Mouse (Mus musculus): ENCODE measurements around the gene Eif3i. TPM values are rescaled to one million over a fixed set of nuclear protein-coding genes. Genes with fewer than 3 reads are reported as not detected.
A peak's percentile ranks its signal among the peaks of the same experiment; 100 is the strongest.

Gene Eif3i
- polyA plus RNA-seq, 1 experiment = 297 TPM

GRCm38 (mm10) chr4:129584884-129585608 is 15.4 kb downstream of the Eif3i start:
- peak; percentile 80 for DNase-seq (ENCODE audit: low read depth)
- TF ChIP-seq POLR2A (IDR thresholded peaks at IDR 0.05; ENCODE audit: borderline replicate concordance, extremely low read depth, insufficient read depth, insufficient read length, poor library complexity, severe bottlenecking) (no peak), CTCF (IDR thresholded peaks at IDR 0.05; ENCODE audit: borderline replicate concordance, extremely low read depth, insufficient read depth, insufficient read length) (peak; percentile 74)

DNA sequence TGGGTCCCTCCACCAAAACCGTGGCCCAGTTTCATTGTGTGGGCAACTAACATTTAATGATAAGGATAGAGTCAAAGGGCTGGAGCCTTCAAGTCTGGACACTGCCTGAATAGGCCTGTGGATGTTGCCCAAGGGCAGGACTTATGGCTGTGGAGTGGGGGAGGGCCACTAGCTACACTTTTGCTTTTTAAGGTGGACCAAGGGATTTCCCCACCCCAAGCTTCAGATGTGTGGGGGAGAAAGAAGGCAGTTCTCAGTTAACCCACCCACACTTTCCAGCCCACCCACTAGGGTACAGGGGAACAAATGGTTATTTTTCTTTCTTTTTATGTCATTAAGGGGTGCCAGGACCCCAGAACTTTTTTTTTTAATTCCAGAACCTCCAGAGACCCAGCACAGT is 16.1 kb downstream of the Eif3i start:
- TF ChIP-seq POLR2A (IDR thresholded peaks at IDR 0.05; ENCODE audit: borderline replicate concordance, extremely low read depth, insufficient read depth, insufficient read length, poor library complexity, severe bottlenecking) (no peak), CTCF (IDR thresholded peaks at IDR 0.05; ENCODE audit: borderline replicate concordance, extremely low read depth, insufficient read depth, insufficient read length) (no peak)
- DNase-seq (ENCODE audit: low read depth) = no peak

DNA sequence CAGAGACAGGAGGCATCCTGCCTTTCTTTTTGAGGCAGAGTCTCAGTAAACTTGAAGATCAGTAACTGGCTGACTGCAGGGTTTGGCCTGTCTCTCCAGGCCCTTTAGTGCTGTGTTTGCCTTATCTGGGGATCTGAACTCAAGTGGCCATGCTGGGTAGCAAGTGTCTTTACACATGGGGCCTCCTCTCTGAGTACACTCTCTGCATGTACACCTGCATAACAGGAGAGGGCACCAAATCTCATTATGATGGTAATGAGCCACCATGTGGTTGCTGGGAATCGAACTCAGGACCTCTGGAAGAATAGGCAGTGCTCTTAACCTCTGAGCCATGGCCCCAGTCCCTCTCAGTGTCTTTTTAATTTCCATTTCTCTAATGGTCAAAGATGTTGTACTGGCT is 18.2 kb downstream of the Eif3i start:
- no peak for TF ChIP-seq POLR2A (IDR thresholded peaks at IDR 0.05; ENCODE audit: borderline replicate concordance, extremely low read depth, insufficient read depth, insufficient read length, poor library complexity, severe bottlenecking)
- TF ChIP-seq CTCF (IDR thresholded peaks at IDR 0.05; ENCODE audit: borderline replicate concordance, extremely low read depth, insufficient read depth, insufficient read length) = no peak
- no peak for DNase-seq (ENCODE audit: low read depth)

GRCm38 (mm10) chr4:129580347-129580746 is 20.1 kb downstream of the Eif3i start:
- TF ChIP-seq POLR2A (IDR thresholded peaks at IDR 0.05; ENCODE audit: borderline replicate concordance, extremely low read depth, insufficient read depth, insufficient read length, poor library complexity, severe bottlenecking) (no peak), CTCF (IDR thresholded peaks at IDR 0.05; ENCODE audit: borderline replicate concordance, extremely low read depth, insufficient read depth, insufficient read length) (no peak)
- peak; percentile 38 for DNase-seq (ENCODE audit: low read depth)

DNA sequence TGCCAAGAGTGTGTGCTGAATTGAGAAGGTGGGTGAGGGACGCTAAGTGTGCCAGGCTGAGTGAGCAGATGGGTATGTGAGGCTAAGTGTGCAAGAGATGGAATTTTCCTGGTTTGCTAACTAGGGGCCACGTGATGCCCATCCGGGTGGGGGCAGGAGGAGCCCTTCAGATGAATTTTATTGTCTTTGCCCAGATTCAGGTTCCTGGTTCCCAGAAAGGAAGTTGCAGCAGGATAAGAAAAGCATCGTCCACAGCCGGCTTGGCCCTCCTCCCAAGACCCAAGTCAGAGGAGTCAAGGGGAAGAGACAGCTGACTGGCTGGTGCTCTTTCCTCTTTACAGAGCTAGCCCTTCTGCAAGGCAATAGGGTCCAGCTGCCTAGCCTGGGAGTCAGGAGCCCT is 22.0 kb downstream of the Eif3i start, which contains the start of gene Fam167b:
Fam167b (minus strand) TSS at position 84 of the 400 bp plus-strand sequence.
- TF ChIP-seq CTCF (IDR thresholded peaks at IDR 0.05; ENCODE audit: borderline replicate concordance, extremely low read depth, insufficient read depth, insufficient read length) (no peak), POLR2A (IDR thresholded peaks at IDR 0.05; ENCODE audit: borderline replicate concordance, extremely low read depth, insufficient read depth, insufficient read length, poor library complexity, severe bottlenecking) (no peak)
- DNase-seq (ENCODE audit: low read depth) = no peak

DNA sequence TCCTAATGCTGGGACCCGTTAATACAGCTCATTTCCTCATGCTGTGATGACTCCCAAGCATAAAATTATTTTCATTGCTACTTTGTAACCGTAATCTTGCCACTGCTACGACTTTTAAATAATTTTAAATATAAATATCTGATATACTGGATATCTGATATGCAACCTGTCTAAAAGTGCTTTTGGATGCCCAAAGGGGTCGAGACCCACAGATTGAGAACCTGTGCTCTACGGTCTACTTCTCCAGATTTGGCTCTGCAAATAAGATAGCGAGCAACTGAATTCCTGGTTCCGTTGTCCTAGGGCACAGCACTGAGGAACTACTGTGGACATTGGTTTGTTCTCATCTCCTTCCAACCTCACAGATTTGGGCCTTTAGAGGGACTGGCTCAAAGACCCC is 22.8 kb downstream of the Eif3i start:
- no peak for DNase-seq (ENCODE audit: low read depth)
- TF ChIP-seq CTCF (IDR thresholded peaks at IDR 0.05; ENCODE audit: borderline replicate concordance, extremely low read depth, insufficient read depth, insufficient read length) (no peak), POLR2A (IDR thresholded peaks at IDR 0.05; ENCODE audit: borderline replicate concordance, extremely low read depth, insufficient read depth, insufficient read length, poor library complexity, severe bottlenecking) (no peak)

GRCm38 (mm10) chr4:129576863-129577491 is 23.5 kb downstream of the Eif3i start:
- peak; percentile 54; the same call in 1 of the 2 replicates for TF ChIP-seq CTCF (IDR thresholded peaks at IDR 0.05; ENCODE audit: borderline replicate concordance, extremely low read depth, insufficient read depth, insufficient read length)
- TF ChIP-seq POLR2A (IDR thresholded peaks at IDR 0.05; ENCODE audit: borderline replicate concordance, extremely low read depth, insufficient read depth, insufficient read length, poor library complexity, severe bottlenecking) = no peak
- peak; percentile 69 for DNase-seq (ENCODE audit: low read depth)

DNA sequence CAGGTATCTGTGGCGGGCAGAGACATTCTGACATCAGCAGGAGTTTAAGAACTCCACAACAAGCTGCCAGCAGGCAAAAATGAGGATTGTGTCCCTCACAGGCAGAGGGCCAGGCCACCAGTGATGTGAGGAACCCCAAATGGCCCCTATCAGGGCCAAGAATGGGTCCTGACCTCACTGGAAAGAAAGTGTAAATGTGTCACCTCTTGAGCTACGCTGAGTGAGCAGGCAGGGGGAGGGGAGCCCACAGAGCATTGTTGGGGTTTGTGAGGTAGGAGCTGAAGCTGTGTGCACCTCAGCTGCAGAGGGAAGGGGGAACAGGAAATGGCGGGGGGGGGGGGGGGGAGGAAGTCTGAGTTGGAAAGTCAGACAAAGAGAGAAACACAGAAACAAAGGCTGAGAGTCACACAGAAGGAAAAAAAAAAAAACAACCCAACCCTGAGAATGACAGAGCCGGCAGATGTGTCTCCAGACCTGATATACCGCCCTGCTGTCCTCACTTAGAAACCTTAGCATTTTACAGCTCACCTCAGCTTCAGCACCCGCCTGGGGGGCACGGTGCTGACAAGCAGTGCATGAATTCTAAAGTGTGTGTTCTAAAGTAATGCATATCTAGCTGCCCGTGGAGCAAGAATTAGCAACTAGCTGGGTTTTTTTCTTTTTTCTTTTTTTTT is 25.1 kb downstream of the Eif3i start:
- TF ChIP-seq POLR2A (IDR thresholded peaks at IDR 0.05; ENCODE audit: borderline replicate concordance, extremely low read depth, insufficient read depth, insufficient read length, poor library complexity, severe bottlenecking) (no peak), CTCF (IDR thresholded peaks at IDR 0.05; ENCODE audit: borderline replicate concordance, extremely low read depth, insufficient read depth, insufficient read length) (no peak)
- no peak for DNase-seq (ENCODE audit: low read depth)

GRCm38 (mm10) chr4:129573430-129573829 is 27.0 kb downstream of the Eif3i start, which contains the start of gene Lck:
Gene Lck (minus strand): TSS chr4:129573641.
- TF ChIP-seq CTCF (IDR thresholded peaks at IDR 0.05; ENCODE audit: borderline replicate concordance, extremely low read depth, insufficient read depth, insufficient read length) (no peak), POLR2A (IDR thresholded peaks at IDR 0.05; ENCODE audit: borderline replicate concordance, extremely low read depth, insufficient read depth, insufficient read length, poor library complexity, severe bottlenecking) (no peak)
- DNase-seq (ENCODE audit: low read depth) = no peak

- TF ChIP-seq CTCF (IDR thresholded peaks at IDR 0.05; ENCODE audit: borderline replicate concordance, extremely low read depth, insufficient read depth, insufficient read length) (no peak), POLR2A (IDR thresholded peaks at IDR 0.05; ENCODE audit: borderline replicate concordance, extremely low read depth, insufficient read depth, insufficient read length, poor library complexity, severe bottlenecking) (no peak)
Observed at GRCm38 (mm10) chr4:129573093-129573370, 27.4 kb downstream of the Eif3i start.

GRCm38 (mm10) chr4:129572236-129573092 is 28.0 kb downstream of the Eif3i start:
- TF ChIP-seq POLR2A (IDR thresholded peaks at IDR 0.05; ENCODE audit: borderline replicate concordance, extremely low read depth, insufficient read depth, insufficient read length, poor library complexity, severe bottlenecking) (no peak), CTCF (IDR thresholded peaks at IDR 0.05; ENCODE audit: borderline replicate concordance, extremely low read depth, insufficient read depth, insufficient read length) (no peak)
- no peak for DNase-seq (ENCODE audit: low read depth)

More at GRCm38 (mm10) chr4:129573093-129573370, 27.4 kb downstream of the Eif3i start:
- DNase-seq (ENCODE audit: low read depth) = no peak

All from brain, embryonic 14.5 days (tissue).